Mouse (Mus musculus) MEL-GATA-1-ER (cell line): Measurements from ENCODE around the gene Rimbp2.

Experiments used
- DNase-seq: peaks from one replicate; pipeline ENCODE4 v3.0.0-alpha.2; 2012; ENCODE audit warnings: low read depth; ENCODE audit errors: extremely low read depth

The Rimbp2 gene

GRCm38 (mm10) chr5:128935359-128935899, 17.9 kb downstream of the Rimbp2 start:
- DNase-seq: no peak

- no peak for DNase-seq
Measured at GRCm38 (mm10) chr5:128932776-128933175, 20.5 kb downstream of the Rimbp2 start.

- DNase-seq: no peak
Measured at GRCm38 (mm10) chr5:128925073-128925472, 28.2 kb downstream of the Rimbp2 start.

- no peak for DNase-seq
Measured at GRCm38 (mm10) chr5:128920112-128920511, 33.2 kb downstream of the Rimbp2 start.

- DNase-seq: no peak
Measured at GRCm38 (mm10) chr5:128917116-128917959, 35.9 kb downstream of the Rimbp2 start.

- DNase-seq: no peak
Measured at GRCm38 (mm10) chr5:128913820-128914219, 39.5 kb downstream of the Rimbp2 start.

- no peak for DNase-seq
Measured at GRCm38 (mm10) chr5:128912374-128912773, 40.9 kb downstream of the Rimbp2 start.

- DNase-seq: no peak
Measured at GRCm38 (mm10) chr5:128911593-128911992, 41.7 kb downstream of the Rimbp2 start.

GRCm38 (mm10) chr5:128904113-128904512, 49.2 kb downstream of the Rimbp2 start:
- DNase-seq: no peak

GRCm38 (mm10) chr5:128903120-128903519, 50.2 kb downstream of the Rimbp2 start:
- DNase-seq: no peak

- DNase-seq: no peak
Measured at GRCm38 (mm10) chr5:128899971-128900370, 53.3 kb downstream of the Rimbp2 start.

- no peak for DNase-seq
Measured at GRCm38 (mm10) chr5:128894921-128895320, 58.4 kb downstream of the Rimbp2 start.

- DNase-seq: no peak
Measured at GRCm38 (mm10) chr5:128887546-128887945, 65.7 kb downstream of the Rimbp2 start.

- DNase-seq: no peak
Measured at GRCm38 (mm10) chr5:128884320-128884719, 69.0 kb downstream of the Rimbp2 start.

- no peak for DNase-seq
Measured at GRCm38 (mm10) chr5:128879092-128879491, 74.2 kb downstream of the Rimbp2 start.

GRCm38 (mm10) chr5:128877425-128878035, 75.8 kb downstream of the Rimbp2 start:
- DNase-seq: no peak

- no peak for DNase-seq
Measured at GRCm38 (mm10) chr5:128871706-128872105, 81.6 kb downstream of the Rimbp2 start.

GRCm38 (mm10) chr5:128866811-128867210, 86.5 kb downstream of the Rimbp2 start:
- DNase-seq: no peak

GRCm38 (mm10) chr5:128866291-128866690, 87.0 kb downstream of the Rimbp2 start:
- no peak for DNase-seq

GRCm38 (mm10) chr5:128863497-128863896, 89.8 kb downstream of the Rimbp2 start:
- DNase-seq: no peak

GRCm38 (mm10) chr5:128860907-128861306, 92.4 kb downstream of the Rimbp2 start:
- DNase-seq: no peak

- DNase-seq: no peak
Measured at GRCm38 (mm10) chr5:128852791-128853190, 100.5 kb downstream of the Rimbp2 start.
